Mouse (Mus musculus): ENCODE results near the gene Zcchc7.

- no peak for TF ChIP-seq GATA1 (IDR thresholded peaks at IDR 0.05; ENCODE audit: low read length)
- no peak for TF ChIP-seq TAL1 (IDR thresholded peaks at IDR 0.05; ENCODE audit: low read length)
Measured at GRCm38 (mm10) chr4:44780462-44781157, 24.9 kb downstream of the Zcchc7 start.

All from erythroblast, embryonic 14.5 days (primary cell).